Mouse (Mus musculus) heart, embryonic 10.5 days (tissue): Measurements from ENCODE around the gene Jade2. TPM values are rescaled to one million over a fixed set of nuclear protein-coding genes. Genes with fewer than 3 reads are reported as not detected.

ENCODE experiments used
- DNase-seq: peaks from one replicate; pipeline ENCODE4 v3.0.0-alpha.2; 2017; ENCODE audit warnings: low spot score
- H3K27ac ChIP-seq: fragments of 300-500 bp; sonication (generic); 2 replicates; pipeline ENCODE4 v1.5.1; 2016; ENCODE audit warnings: mild to moderate bottlenecking
- H3K27me3 ChIP-seq: fragments of 300-500 bp; sonication (generic); 2 replicates; pipeline ENCODE4 v1.6.1; 2016; ENCODE audit warnings: mild to moderate bottlenecking; ENCODE audit not compliant: poor library complexity, insufficient read depth, severe bottlenecking
- H3K36me3 ChIP-seq: fragments of 300-500 bp; sonication (generic); 2 replicates; pipeline ENCODE4 v1.6.1; 2016; ENCODE audit warnings: mild to moderate bottlenecking, moderate library complexity
- H3K4me1 ChIP-seq: fragments of 300-500 bp; sonication (generic); 2 replicates; pipeline ENCODE4 v1.6.1; 2016; ENCODE audit warnings: mild to moderate bottlenecking
- H3K4me3 ChIP-seq: fragments of 300-500 bp; sonication (generic); 2 replicates; pipeline ENCODE4 v1.5.1; 2016; ENCODE audit warnings: mild to moderate bottlenecking, moderate library complexity
- H3K9me3 ChIP-seq: fragments of 300-500 bp; sonication (generic); 2 replicates; pipeline ENCODE4 v1.6.1; 2016; ENCODE audit warnings: mild to moderate bottlenecking, moderate library complexity
- WGBS: fragments of 180-500 bp; shearing (Covaris S2); methylation state at CpG from one replicate; pipeline ENCODE4 v1.1.7; 2016; 5-methylcytosine and 5-hydroxymethylcytosine counted together
- polyA plus RNA-seq: library from polyadenylated mRNA; unstranded; fragments of >200 nt; fragmentation: Nextera tagmentation; extraction: Ambion mirVana; gene quantifications from 2 replicates; pipeline ENCODE4 v1.2.1, GENCODE M21; 2016

The Jade2 gene
- polyA plus RNA-seq, 1 experiment from 2014 or later = 0.82 TPM

- DNase-seq = no peak
- Histone ChIP-seq H3K4me1 (peaks cover 27% of the 10 kb centered on the region), H3K27ac (no peak overlapping the region), H3K9me3 (no peaks in the 10 kb centered on the region), H3K36me3 (no peaks in the 10 kb centered on the region), H3K4me3 (no peak overlapping the region), H3K27me3 (peaks cover 14% of the 10 kb centered on the region)
- WGBS = 73% methylated on average over 5 of the region's 5 CpGs
These were observed 4.9 kb downstream of the Jade2 start for GRCm38 (mm10) chr11:51852595-51852994.

GRCm38 (mm10) chr11:51852091-51852521 is 5.3 kb downstream of the Jade2 start:
- 84% methylated on average over 7 of the region's 7 CpGs for WGBS

GRCm38 (mm10) chr11:51850741-51851330 is 6.6 kb downstream of the Jade2 start:
- WGBS = 81% methylated on average over 11 of the region's 11 CpGs
- no peak overlapping the region for H3K4me3 ChIP-seq
- H3K27ac ChIP-seq = no peak overlapping the region
- H3K36me3 ChIP-seq = no peaks in the 10 kb centered on the region
- H3K4me1 ChIP-seq = peaks cover 22% of the 10 kb centered on the region
- no peak for DNase-seq
- H3K27me3 ChIP-seq = peaks cover 10% of the 10 kb centered on the region
- no peaks in the 10 kb centered on the region for H3K9me3 ChIP-seq

More at GRCm38 (mm10) chr11:51852091-51852521, 5.3 kb downstream of the Jade2 start:
- no peak for DNase-seq
- Histone ChIP-seq H3K4me1 (peaks cover 27% of the 10 kb centered on the region), H3K36me3 (no peaks in the 10 kb centered on the region), H3K27ac (no peak overlapping the region), H3K27me3 (peaks cover 14% of the 10 kb centered on the region), H3K9me3 (no peaks in the 10 kb centered on the region), H3K4me3 (no peak overlapping the region)

- H3K4me1 ChIP-seq = peaks cover 19% of the 10 kb centered on the region
- H3K27me3 ChIP-seq = peaks cover 8% of the 10 kb centered on the region; the same call in 1 of the 2 replicates
- 82% methylated on average over 3 of the region's 3 CpGs for WGBS
- no peak for DNase-seq
- no peaks in the 10 kb centered on the region for H3K9me3 ChIP-seq
- H3K36me3 ChIP-seq = no peaks in the 10 kb centered on the region
- no peak overlapping the region for H3K4me3 ChIP-seq
- H3K27ac ChIP-seq = no peak overlapping the region
These were observed 9.1 kb downstream of the Jade2 start for GRCm38 (mm10) chr11:51848324-51848723.

- 60% methylated on average over 1 of the region's 1 CpGs for WGBS
- H3K27me3 ChIP-seq = peaks cover 12% of the 10 kb centered on the region; the same call in 1 of the 2 replicates
These were observed 9.6 kb downstream of the Jade2 start for GRCm38 (mm10) chr11:51847902-51848301.

GRCm38 (mm10) chr11:51845981-51846883 is 11.2 kb downstream of the Jade2 start:
- WGBS = 82% methylated on average over 16 of the region's 16 CpGs
- peaks cover 20% of the 10 kb centered on the region for H3K4me1 ChIP-seq
- no peaks in the 10 kb centered on the region for H3K36me3 ChIP-seq
- no peak for DNase-seq
- H3K27me3 ChIP-seq = peaks cover 12% of the 10 kb centered on the region; the same call in 1 of the 2 replicates
- H3K4me3 ChIP-seq = no peak overlapping the region
- H3K9me3 ChIP-seq = no peaks in the 10 kb centered on the region
- no peak overlapping the region for H3K27ac ChIP-seq

More at GRCm38 (mm10) chr11:51847902-51848301, 9.6 kb downstream of the Jade2 start:
- no peak overlapping the region for H3K27ac ChIP-seq
- no peaks in the 10 kb centered on the region for H3K36me3 ChIP-seq
- DNase-seq = no peak
- no peaks in the 10 kb centered on the region for H3K9me3 ChIP-seq
- H3K4me1 ChIP-seq = peaks cover 19% of the 10 kb centered on the region
- H3K4me3 ChIP-seq = no peak overlapping the region

GRCm38 (mm10) chr11:51844529-51845098 is 12.8 kb downstream of the Jade2 start:
- Histone ChIP-seq H3K27ac (no peak overlapping the region), H3K4me1 (peaks cover 19% of the 10 kb centered on the region), H3K36me3 (no peaks in the 10 kb centered on the region), H3K27me3 (peaks cover 10% of the 10 kb centered on the region; the same call in 1 of the 2 replicates), H3K4me3 (no peak overlapping the region), H3K9me3 (no peaks in the 10 kb centered on the region)
- 78% methylated on average over 10 of the region's 10 CpGs for WGBS
- no peak for DNase-seq

- H3K27ac ChIP-seq = no peak overlapping the region
- H3K4me3 ChIP-seq = no peak overlapping the region
- H3K27me3 ChIP-seq = peaks cover 11% of the 10 kb centered on the region; the same call in 1 of the 2 replicates
- H3K36me3 ChIP-seq = no peaks in the 10 kb centered on the region
- peaks cover 12% of the 10 kb centered on the region for H3K4me1 ChIP-seq
- no peak for DNase-seq
- H3K9me3 ChIP-seq = no peaks in the 10 kb centered on the region
These were observed 13.6 kb downstream of the Jade2 start for GRCm38 (mm10) chr11:51843898-51844297.

- H3K4me3 ChIP-seq = no peak overlapping the region
- no peak overlapping the region for H3K27ac ChIP-seq
- DNase-seq = no peak
- WGBS = 67% methylated on average over 4 of the region's 4 CpGs
- H3K27me3 ChIP-seq = peaks cover 11% of the 10 kb centered on the region; the same call in 1 of the 2 replicates
- no peaks in the 10 kb centered on the region for H3K9me3 ChIP-seq
- H3K4me1 ChIP-seq = peaks cover 12% of the 10 kb centered on the region
- no peaks in the 10 kb centered on the region for H3K36me3 ChIP-seq
These were observed 14.3 kb downstream of the Jade2 start for GRCm38 (mm10) chr11:51843168-51843567.

GRCm38 (mm10) chr11:51841149-51841548 is 16.3 kb downstream of the Jade2 start:
- no peak for DNase-seq
- Histone ChIP-seq H3K36me3 (no peaks in the 10 kb centered on the region), H3K4me3 (no peak overlapping the region), H3K27me3 (peaks cover 11% of the 10 kb centered on the region; the same call in 1 of the 2 replicates), H3K9me3 (no peaks in the 10 kb centered on the region), H3K4me1 (peaks cover 15% of the 10 kb centered on the region), H3K27ac (no peak overlapping the region)
- 67% methylated on average over 9 of the region's 9 CpGs for WGBS

GRCm38 (mm10) chr11:51840657-51841056 is 16.8 kb downstream of the Jade2 start:
- no peaks in the 10 kb centered on the region; the same call in 1 of the 2 replicates for H3K36me3 ChIP-seq
- no peak for DNase-seq
- no peak overlapping the region for H3K27ac ChIP-seq
- H3K4me3 ChIP-seq = no peak overlapping the region
- peaks cover 11% of the 10 kb centered on the region; the same call in 1 of the 2 replicates for H3K27me3 ChIP-seq
- WGBS = 45% methylated on average over 9 of the region's 9 CpGs
- peaks cover 15% of the 10 kb centered on the region for H3K4me1 ChIP-seq
- H3K9me3 ChIP-seq = no peaks in the 10 kb centered on the region

GRCm38 (mm10) chr11:51839973-51840372 is 17.5 kb downstream of the Jade2 start:
- H3K9me3 ChIP-seq = no peaks in the 10 kb centered on the region
- H3K27ac ChIP-seq = no peak overlapping the region
- peaks cover 15% of the 10 kb centered on the region for H3K4me1 ChIP-seq
- H3K36me3 ChIP-seq = no peaks in the 10 kb centered on the region; the same call in 1 of the 2 replicates
- peaks cover 11% of the 10 kb centered on the region; the same call in 1 of the 2 replicates for H3K27me3 ChIP-seq
- H3K4me3 ChIP-seq = no peak overlapping the region
- no peak for DNase-seq
- WGBS = 86% methylated on average over 11 of the region's 11 CpGs
